Mouse (Mus musculus) spleen, adult 2 months (tissue): ENCODE results near the gene Kif5a. TPM values are rescaled to one million over a fixed set of nuclear protein-coding genes. Genes with fewer than 3 reads are reported as not detected.
A peak's percentile ranks its signal among the peaks of the same experiment; 100 is the strongest.
"Not testable (repeated sequence)": the region's sequence is repeated elsewhere in the genome, so short reads cannot be mapped to it uniquely, and the experiment has no call there.

ENCODE experiments used
- DNase-seq, 2 experiments: peaks; one replicate each; pipeline versions ENCODE4 v3.0.0 to v3.0.0-alpha.2; 2012 to 2021; ENCODE audit warnings: low spot score in 2 of 2, low read depth in 1 of 2
- H3K27ac ChIP-seq: fragments of 200-500 bp; 2 replicates; pipeline ENCODE4 v1.5.1; 2012; ENCODE audit warnings: low read length, inconsistent platforms; ENCODE audit not compliant: insufficient read depth
- H3K27me3 ChIP-seq: fragments of 200-500 bp; 2 replicates; pipeline ENCODE4 v1.6.1; 2012; ENCODE audit warnings: mild to moderate bottlenecking, moderate library complexity, low read length, inconsistent platforms; ENCODE audit not compliant: control insufficient read depth, insufficient read depth
- H3K36me3 ChIP-seq: fragments of 200-500 bp; 2 replicates; pipeline ENCODE4 v1.6.1; 2012; ENCODE audit warnings: mild to moderate bottlenecking, low read length, inconsistent platforms; ENCODE audit not compliant: control insufficient read depth, insufficient read depth
- H3K4me1 ChIP-seq: fragments of 200-500 bp; 2 replicates; pipeline ENCODE4 v1.6.1; 2011; ENCODE audit warnings: inconsistent platforms; ENCODE audit not compliant: control insufficient read depth, insufficient read depth, insufficient read length
- H3K4me3 ChIP-seq: fragments of 200-500 bp; 2 replicates; pipeline ENCODE4 v1.5.1; 2011; ENCODE audit warnings: mild to moderate bottlenecking, inconsistent platforms; ENCODE audit not compliant: insufficient read depth, insufficient read length; ENCODE audit errors: extremely low read depth
- CTCF ChIP-seq: fragments of 200-500 bp; IDR thresholded peaks from 2 replicates; pipeline ENCODE4 v1.5.1; 2011; ENCODE audit warnings: mild to moderate bottlenecking, inconsistent platforms; ENCODE audit not compliant: insufficient read depth, insufficient read length, insufficient replicate concordance; ENCODE audit errors: extremely low read depth
- POLR2A ChIP-seq: fragments of 200-500 bp; IDR thresholded peaks from 2 replicates; pipeline ENCODE4 v1.6.1; 2011; ENCODE audit warnings: low read depth, low read length, inconsistent platforms
- WGBS: fragments of 180-500 bp; shearing (Covaris S2); methylation state at CpG from one replicate; pipeline ENCODE4 v1.1.7; 2018; 5-methylcytosine and 5-hydroxymethylcytosine counted together
- polyA plus RNA-seq: library from polyadenylated mRNA; depleted of rRNA; stranded (reverse); fragments of >200 nt; gene quantifications from 2 replicates; pipeline ENCODE4 v1.2.3, GENCODE M21; 2012; rRNA removed

Gene Kif5a
- 0.41 and 0.72 TPM in 2 replicates for polyA plus RNA-seq

DNA sequence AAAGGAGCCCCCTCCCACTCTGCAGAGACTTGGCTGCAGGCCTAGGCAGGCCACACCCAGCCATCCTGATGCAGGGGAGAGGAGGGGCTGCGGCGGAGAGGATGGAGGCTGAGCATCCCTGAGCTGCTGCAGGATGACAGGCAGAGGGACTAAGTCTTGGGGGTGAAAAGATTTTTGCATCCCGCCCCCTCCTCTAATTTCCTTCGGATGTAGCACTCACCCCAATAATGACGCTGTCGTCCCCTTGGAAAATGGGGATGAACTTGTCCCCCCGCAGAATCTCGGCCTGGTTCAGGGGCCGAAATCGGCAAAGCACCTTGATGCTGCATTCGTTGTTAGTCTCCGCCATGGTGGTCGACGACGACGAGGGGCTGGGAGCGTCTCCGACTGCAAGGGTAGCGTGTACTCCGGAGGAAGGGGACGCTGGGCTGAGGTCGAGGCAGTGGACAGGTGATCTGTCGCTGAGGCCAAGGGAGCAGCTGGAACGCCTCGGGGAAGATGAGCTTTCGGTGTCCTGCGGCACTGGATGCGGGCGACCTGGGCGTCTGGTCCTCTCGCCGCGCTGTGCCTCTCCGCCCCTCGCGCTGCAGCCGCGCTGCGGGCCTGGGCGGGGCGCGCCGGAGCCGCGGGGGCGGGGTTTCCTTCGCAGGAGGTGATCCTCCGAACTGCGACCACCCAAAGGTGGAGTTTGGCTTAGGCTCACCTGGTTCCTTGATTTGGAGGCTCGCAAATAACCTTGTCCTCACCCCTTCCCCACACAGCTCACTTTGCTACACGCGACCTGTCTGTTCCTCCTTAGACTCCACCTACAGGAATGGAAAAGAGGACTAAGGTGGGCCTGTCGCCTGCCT lies at the start of gene Kif5a:
TSS of gene Kif5a (minus strand) at position 801 of the 851 bp plus-strand sequence.
- Histone ChIP-seq H3K27me3 (peaks cover 4% of the 10 kb centered on the region; the same call in 1 of the 2 replicates), H3K4me1 (peaks cover 6% of the 10 kb centered on the region; the same call in 1 of the 2 replicates), H3K36me3 (no peaks in the 10 kb centered on the region), H3K27ac (no peak within 1 kb of the TSS), H3K4me3 (peak within 1 kb of the TSS; percentile 55; the same call in 1 of the 2 replicates)
- TF ChIP-seq CTCF (no peak), POLR2A (no peak)
- WGBS, result 7% methylated on average over 53 of the region's 53 CpGs
- no peak for DNase-seq

DNA sequence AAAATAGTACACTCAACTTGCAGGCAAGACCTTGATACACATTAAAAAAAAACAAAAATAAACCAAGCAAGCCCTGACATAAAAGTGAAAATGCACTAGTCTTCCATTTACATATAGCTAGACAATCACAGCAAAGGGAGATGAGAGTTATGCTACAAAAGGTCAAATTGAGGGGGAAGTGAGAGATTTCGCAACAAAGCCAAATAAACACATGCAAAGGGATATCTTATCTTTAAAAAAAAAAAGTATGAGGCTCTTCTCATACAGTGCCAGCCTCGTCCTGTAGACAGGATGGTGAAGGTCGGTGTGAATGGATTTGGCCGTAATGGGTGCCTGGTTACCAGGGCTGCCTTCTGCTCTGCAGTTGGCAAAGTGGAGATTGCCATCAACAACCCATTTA lies 49.7 kb upstream of the Kif5a start:
- Histone ChIP-seq H3K4me3 (no peak overlapping the region), H3K27me3 (no peaks in the 10 kb centered on the region), H3K4me1 (no peaks in the 10 kb centered on the region), H3K27ac (0 out of 2 replicates have a peak overlapping the region, but pooled peaks have one; percentile 5), H3K36me3 (peaks cover 7% of the 10 kb centered on the region)
- WGBS, result 55% methylated on average over 4 of the region's 4 CpGs
- TF ChIP-seq CTCF, result no peak
- no peak for TF ChIP-seq POLR2A
- DNase-seq, result no peak

DNA sequence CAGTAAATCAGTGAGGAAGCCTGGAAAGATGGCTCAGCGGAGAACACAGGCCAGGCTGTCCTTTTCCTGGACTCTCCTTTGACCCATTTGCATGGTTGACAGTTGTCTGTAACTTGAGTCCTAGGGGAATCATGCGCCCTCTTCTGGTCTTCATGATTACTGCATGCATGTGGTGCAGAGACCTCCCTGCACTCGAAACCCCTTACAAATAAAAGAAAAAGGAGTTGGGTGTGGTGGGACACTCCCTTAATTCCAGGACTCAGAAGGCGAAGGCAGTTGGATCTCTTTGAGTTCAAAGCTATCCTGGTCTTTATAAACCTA lies 49.2 kb upstream of the Kif5a start:
- H3K4me3 ChIP-seq, result peak overlapping the region; percentile 68; the same call in 1 of the 2 replicates
- DNase-seq, result peak; percentile 76 to 80
- no peaks in the 10 kb centered on the region for H3K4me1 ChIP-seq
- TF ChIP-seq POLR2A (no peak), CTCF (peak; percentile 54; the same call in 1 of the 2 replicates)
- H3K27ac ChIP-seq, result peak overlapping the region; percentile 67
- peaks cover 8% of the 10 kb centered on the region for H3K36me3 ChIP-seq
- H3K27me3 ChIP-seq, result no peaks in the 10 kb centered on the region
- WGBS, result 2% methylated on average over 4 of the region's 4 CpGs

DNA sequence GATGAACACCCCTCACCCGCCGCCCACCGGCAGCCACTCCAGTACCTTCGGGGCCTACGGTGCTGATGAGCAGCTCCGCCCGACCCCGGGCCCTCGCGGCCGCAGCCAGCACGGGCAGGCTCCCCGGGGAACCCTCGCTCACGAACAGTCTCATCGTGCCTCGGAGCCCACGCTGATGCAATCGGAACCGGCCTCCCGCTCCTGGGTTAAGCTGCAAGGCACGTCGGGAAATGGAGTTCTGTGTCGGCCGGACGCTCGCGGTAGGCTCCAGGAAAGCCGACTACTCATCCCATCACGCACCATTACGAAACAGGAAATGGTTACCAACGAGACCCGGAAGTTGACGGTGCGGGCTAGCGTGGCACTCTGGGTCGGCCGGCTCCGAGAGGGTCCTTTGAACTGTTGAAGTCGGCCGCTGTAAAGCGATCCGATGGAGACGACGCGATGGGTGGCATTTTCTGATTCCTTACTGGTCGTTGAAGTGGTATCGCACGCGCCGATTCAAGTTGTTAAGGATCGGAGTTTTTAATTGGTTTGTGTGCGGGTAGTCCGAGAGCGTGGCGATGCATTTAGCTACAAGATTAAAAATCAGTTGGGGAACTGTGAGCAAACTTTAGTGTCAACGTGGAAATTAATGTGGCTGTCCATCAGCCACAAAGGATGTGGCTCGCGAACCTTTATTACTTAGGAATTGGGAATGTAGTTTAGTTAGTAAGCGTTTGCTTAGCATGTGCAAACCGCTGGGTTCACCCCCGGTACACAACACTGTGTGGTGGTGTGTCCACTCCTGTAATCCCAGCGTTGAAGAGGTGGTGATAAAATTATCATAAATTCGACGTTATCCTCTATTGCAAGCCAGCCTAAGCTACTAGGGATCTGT lies 48.6 kb upstream of the Kif5a start, which contains the start of gene Mars:
TSS of gene Mars (minus strand) at position 311 of the 880 bp plus-strand sequence.
- TF ChIP-seq POLR2A (no peak; the same call in none of the 2 replicates), CTCF (no peak)
- Histone ChIP-seq H3K27ac (peak within 1 kb of the TSS; percentile 71), H3K27me3 (no peaks in the 10 kb centered on the region), H3K36me3 (peaks cover 12% of the 10 kb centered on the region), H3K4me1 (no peaks in the 10 kb centered on the region), H3K4me3 (peak within 1 kb of the TSS; percentile 68)
- peak; percentile 89 to 93 for DNase-seq
- under 1% methylated on average over 65 of the region's 65 CpGs for WGBS

DNA sequence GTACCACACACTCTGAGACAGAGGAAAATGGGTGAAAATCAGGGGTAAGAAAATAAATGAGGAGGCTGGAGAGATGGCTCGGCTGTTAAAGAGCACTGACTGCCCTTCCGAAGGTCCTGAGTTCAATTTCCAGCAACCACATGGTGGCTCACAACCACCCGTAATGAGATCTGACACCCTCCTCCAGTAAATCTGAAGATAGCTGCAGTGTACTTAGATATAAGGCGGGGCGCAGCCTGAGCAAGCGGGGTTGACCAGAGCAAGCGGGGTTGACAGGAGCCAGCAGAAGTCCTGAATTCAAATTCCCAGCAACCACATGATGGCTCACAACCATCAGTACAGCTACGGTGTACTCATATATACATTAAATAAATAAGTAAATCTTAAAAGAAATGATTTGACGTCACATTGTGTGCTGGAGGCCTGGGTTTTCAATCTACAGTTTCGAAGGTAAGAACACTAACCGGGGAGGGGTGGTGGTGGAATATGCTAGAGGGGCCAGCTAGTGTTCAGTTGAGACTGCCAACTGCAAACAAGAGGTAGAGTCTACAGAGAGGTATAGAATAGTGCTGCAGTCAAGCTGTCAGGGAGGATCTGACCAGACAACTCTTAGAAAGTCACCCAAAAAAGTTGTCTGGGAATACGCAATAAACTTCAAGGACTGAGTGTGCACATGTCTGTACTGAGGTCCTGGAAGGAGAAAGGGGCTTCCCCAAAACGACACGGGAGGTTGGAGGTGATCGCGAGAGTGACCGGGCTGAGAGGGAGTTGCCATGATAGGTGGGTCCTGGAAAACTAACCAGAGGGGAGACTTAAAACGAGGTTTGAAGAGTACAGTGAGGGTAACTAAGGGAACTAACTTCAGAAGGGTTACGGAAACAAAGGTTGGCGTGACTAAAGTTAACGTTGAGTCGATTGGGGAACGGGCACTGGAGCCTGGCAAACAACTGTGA lies 47.7 kb upstream of the Kif5a start:
- Histone ChIP-seq H3K36me3 (peaks cover 20% of the 10 kb centered on the region), H3K4me1 (no peaks in the 10 kb centered on the region), H3K4me3 (peak overlapping the region; percentile 68), H3K27ac (peak overlapping the region; percentile 71), H3K27me3 (no peaks in the 10 kb centered on the region)
- peak in 1 of 2 experiments; percentile 21 for DNase-seq
- TF ChIP-seq CTCF (no peak), POLR2A (no peak)
- 35% methylated on average over 23 of the region's 23 CpGs for WGBS

DNA sequence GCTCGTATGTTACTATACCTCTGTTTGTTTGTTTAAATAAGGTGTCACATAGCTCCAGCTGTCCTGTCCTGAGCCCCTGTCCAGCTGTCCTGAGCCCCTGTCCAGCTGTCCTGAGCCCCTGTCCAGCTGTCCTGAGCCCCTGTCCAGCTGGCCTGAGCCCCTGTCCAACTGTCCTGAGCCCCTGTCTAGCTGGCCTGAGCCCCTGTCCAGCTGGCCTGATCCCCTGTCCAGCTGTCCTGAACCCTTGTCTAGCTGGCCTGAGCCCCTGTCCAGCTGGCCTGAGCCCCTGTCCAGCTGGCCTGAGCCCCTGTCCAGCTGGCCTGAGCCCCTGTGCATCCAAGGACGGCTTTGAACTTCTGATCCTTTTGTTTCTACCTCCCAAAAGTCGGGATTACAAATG lies 46.0 kb upstream of the Kif5a start:
- not testable (repeated sequence) for H3K27ac ChIP-seq, H3K4me3 ChIP-seq, DNase-seq, H3K27me3 ChIP-seq, H3K4me1 ChIP-seq
- peaks cover 32% of the 10 kb centered on the region for H3K36me3 ChIP-seq
- WGBS, result 90% methylated on average over 3 of the region's 3 CpGs
